Mouse (Mus musculus) urinary bladder, adult 18-20 months (tissue): ENCODE data around the gene Casp7.

Experiments used
- DNase-seq, 2 experiments: peaks; one replicate each; pipeline ENCODE4 v3.0.0; 2022; ENCODE audit warnings: low spot score in 2 of 2, mixed read lengths in 2 of 2

The Casp7 gene

GRCm38 (mm10) chr19:56424606-56425395 lies 27.9 kb downstream of the Casp7 start:
- no peak for DNase-seq

- no peak for DNase-seq
Measured at GRCm38 (mm10) chr19:56425492-56425891, 28.6 kb downstream of the Casp7 start.

- DNase-seq, result no peak
Measured at GRCm38 (mm10) chr19:56430369-56430768, 33.4 kb downstream of the Casp7 start.

- no peak for DNase-seq
Measured at GRCm38 (mm10) chr19:56432706-56433105, 35.8 kb downstream of the Casp7 start.

GRCm38 (mm10) chr19:56433581-56433980 lies 36.7 kb downstream of the Casp7 start:
- no peak for DNase-seq

GRCm38 (mm10) chr19:56436380-56436779 lies 39.5 kb downstream of the Casp7 start:
- no peak for DNase-seq

GRCm38 (mm10) chr19:56438357-56439071 lies 41.6 kb downstream of the Casp7 start:
- DNase-seq, result no peak

- no peak for DNase-seq
Measured at GRCm38 (mm10) chr19:56439072-56439434, 42.1 kb downstream of the Casp7 start.

- no peak for DNase-seq
Measured at GRCm38 (mm10) chr19:56443445-56443844, 46.5 kb downstream of the Casp7 start.

- DNase-seq, result no peak
Measured at GRCm38 (mm10) chr19:56448784-56449183, 51.9 kb downstream of the Casp7 start.

- no peak for DNase-seq
Measured at GRCm38 (mm10) chr19:56449537-56449936, 52.6 kb downstream of the Casp7 start.

GRCm38 (mm10) chr19:56450892-56451291 lies 54.0 kb downstream of the Casp7 start:
- DNase-seq, result no peak

- no peak for DNase-seq
Measured at GRCm38 (mm10) chr19:56451867-56452266, 54.9 kb downstream of the Casp7 start.

GRCm38 (mm10) chr19:56452421-56452820 lies 55.5 kb downstream of the Casp7 start:
- no peak for DNase-seq

- DNase-seq, result no peak
Measured at GRCm38 (mm10) chr19:56454862-56455261, 57.9 kb downstream of the Casp7 start.

GRCm38 (mm10) chr19:56455369-56455768 lies 58.4 kb downstream of the Casp7 start:
- no peak for DNase-seq

GRCm38 (mm10) chr19:56457569-56457968 lies 60.6 kb downstream of the Casp7 start:
- no peak for DNase-seq

GRCm38 (mm10) chr19:56459154-56460050 lies 62.5 kb downstream of the Casp7 start:
- no peak for DNase-seq

- no peak for DNase-seq
Measured at GRCm38 (mm10) chr19:56460241-56460640, 63.3 kb downstream of the Casp7 start.

- DNase-seq, result no peak
Measured at GRCm38 (mm10) chr19:56461522-56462101, 64.7 kb downstream of the Casp7 start, which contains the start of gene Plekhs1. Plekhs1 (plus strand) TSS chr19:56461640.

- DNase-seq, result no peak
Measured at GRCm38 (mm10) chr19:56462786-56463185, 65.9 kb downstream of the Casp7 start.

GRCm38 (mm10) chr19:56466486-56466885 lies 69.6 kb downstream of the Casp7 start:
- no peak for DNase-seq
